Mouse (Mus musculus) MEL (cell line): ENCODE measurements around the gene Pde4b.

Experiments
- CTCF ChIP-seq, 3 experiments: IDR thresholded peaks in 2 of 3; conservative IDR thresholded peaks in 1 of 3; 2 replicates each; pipeline ENCODE4 v1.5.1; 2011 to 2012; ENCODE audit warnings: low read length in 3 of 3, low read depth in 2 of 3, mild to moderate bottlenecking in 2 of 3, improper control_type of control experiment in 1 of 3, inconsistent platforms in 1 of 3, mixed read lengths in 1 of 3, moderate library complexity in 1 of 3; ENCODE audit not compliant: control insufficient read depth in 1 of 3, insufficient read depth in 1 of 3, poor library complexity in 1 of 3, severe bottlenecking in 1 of 3
- EP300 ChIP-seq, 2 experiments: IDR thresholded peaks; 2 replicates each; pipeline ENCODE4 v1.6.1; 2011; ENCODE audit warnings: improper control_type of control experiment in 2 of 2, low read length in 2 of 2, low read depth in 1 of 2, mild to moderate bottlenecking in 1 of 2
- MYC ChIP-seq: IDR thresholded peaks from 2 replicates; pipeline ENCODE4 v1.6.1; 2011; ENCODE audit warnings: low read depth, mild to moderate bottlenecking, low read length, improper control_type of control experiment, moderate library complexity
- SIN3A ChIP-seq: IDR thresholded peaks from 2 replicates; pipeline ENCODE4 v1.6.1; 2012; ENCODE audit warnings: low read length, improper control_type of control experiment, inconsistent platforms

DNA sequence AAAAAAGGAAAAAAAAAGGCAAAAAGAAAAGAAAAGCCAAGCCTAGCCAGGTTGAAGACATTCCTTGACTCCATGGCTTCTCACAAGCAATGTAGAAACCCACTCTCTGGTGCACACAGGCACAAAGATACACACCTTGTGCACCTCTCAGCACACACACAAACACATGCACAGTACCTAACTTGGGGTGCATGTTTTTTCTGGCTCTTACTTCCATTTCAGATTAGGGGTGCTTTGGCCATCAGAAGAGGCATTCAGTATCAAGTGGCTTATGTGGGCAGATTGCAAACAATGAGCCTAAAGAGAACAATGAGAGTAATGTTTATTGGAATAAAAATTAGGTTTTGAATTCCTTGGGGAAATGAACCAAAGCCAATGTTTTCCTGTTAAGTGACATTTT lies 166.7 kb downstream of the Pde4b start:
- TF ChIP-seq EP300 (IDR thresholded peaks at IDR 0.05; ENCODE audit: low read depth in 1 of 2, low read length in 2 of 2) (no peak), MYC (no peak), SIN3A (no peak), CTCF (IDR thresholded peaks at IDR 0.05 in 2 of 3, conservative IDR thresholded peaks at IDR 0.05 in 1 of 3; ENCODE audit: control insufficient read depth in 1 of 3, insufficient read depth in 1 of 3, low read depth in 2 of 3, low read length in 3 of 3, poor library complexity in 1 of 3, severe bottlenecking in 1 of 3) (no peak)
